9 mouse cellular contexts compared by ENCODE assay signal in the genomic region with DNA sequence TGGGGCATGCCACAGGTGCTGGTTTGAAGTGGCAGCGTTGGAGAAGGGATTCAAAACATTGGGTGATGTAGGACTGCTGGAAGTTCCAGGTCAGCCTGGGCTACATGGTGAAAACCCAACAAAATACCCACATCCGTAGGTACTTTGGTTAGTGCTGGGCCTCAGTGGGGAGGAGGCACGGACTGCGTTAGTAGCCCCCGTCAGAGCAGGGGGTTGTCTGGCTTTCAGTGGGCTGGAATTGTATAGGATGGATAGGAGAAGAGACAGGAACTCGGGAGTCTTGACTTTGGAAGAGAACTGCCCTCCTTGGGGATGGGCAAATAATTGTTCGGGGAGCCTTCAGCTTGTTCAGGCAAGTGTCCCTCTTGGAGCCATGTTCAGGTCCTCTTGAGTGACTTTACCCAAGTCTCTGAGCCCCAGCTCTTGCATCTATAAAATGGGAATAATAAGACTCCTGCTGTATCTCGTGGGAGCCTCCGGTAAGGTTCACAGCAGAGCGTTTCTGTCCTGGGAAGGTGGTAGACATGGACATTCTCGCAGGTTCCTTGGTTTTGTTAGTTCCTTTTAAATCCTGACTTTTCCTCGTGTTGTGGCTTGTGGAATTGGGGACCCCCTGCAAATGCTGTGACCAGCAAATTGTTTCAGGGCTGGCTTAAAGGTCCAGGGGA. TPM values are rescaled to one million over a fixed set of nuclear protein-coding genes. Genes with fewer than 3 reads are reported as not detected.
DNase-seq lines count a peak whose midpoint lies in the region; ATAC-seq and TF ChIP-seq lines count a peak whose summit lies in the region.
"Had no signal": no experiment of that assay in that cellular context is flagged by ENCODE, and none has a peak within 500 bp of the region (broad histone marks: within the 10 kb centered on the region; RNA-seq: fewer than 3 reads in every experiment).

No protein-coding gene starts in this region.

- TF ChIP-seq POLR2A in small intestine, adult 2 months (IDR thresholded peaks at IDR 0.05; ENCODE audit: low read depth, low read length), result no peak

- peak overlapping the region; percentile 99 for H3K27ac ChIP-seq in lung, embryonic 16.5 days (ENCODE audit: low read length)
- H3K27ac ChIP-seq in limb, embryonic 12.5 days, result peak overlapping the region; percentile 99
- peak overlapping the region; percentile 29 for H3K27ac ChIP-seq in small intestine, adult 2 months (ENCODE audit: insufficient read depth, low read depth, low read length)

- H3K9me3 ChIP-seq in lung, embryonic 16.5 days (ENCODE audit: control insufficient read depth, low read length), result no peaks in the 10 kb centered on the region
- H3K9me3 ChIP-seq in limb, embryonic 12.5 days, result no peaks in the 10 kb centered on the region

- no peaks in the 10 kb centered on the region for H3K27me3 ChIP-seq in lung, embryonic 16.5 days (ENCODE audit: control insufficient read depth, insufficient read depth, low read depth, low read length)
- no peaks in the 10 kb centered on the region for H3K27me3 ChIP-seq in limb, embryonic 12.5 days
- no peaks in the 10 kb centered on the region for H3K27me3 ChIP-seq in small intestine, adult 2 months (ENCODE audit: control insufficient read depth, insufficient read depth, low read length)

- DNase-seq in lung, postnatal 25 days (ENCODE audit: low spot score), result no peak
- DNase-seq in layer of hippocampus, adult 9-11 months, result no peak
- no peak for DNase-seq in MN1 (ENCODE audit: low spot score)

- H3K9ac ChIP-seq in lung, embryonic 16.5 days (ENCODE audit: low read length), result peak overlapping the region; percentile 99
- peak overlapping the region; percentile 100 for H3K9ac ChIP-seq in limb, embryonic 12.5 days (replicated peaks)

- H3K4me3 ChIP-seq in lung, embryonic 16.5 days (ENCODE audit: low read length), result peak overlapping the region; percentile 73
- H3K4me3 ChIP-seq in limb, embryonic 12.5 days (replicated peaks), result peak overlapping the region; percentile 96
- peak overlapping the region; percentile 99 for H3K4me3 ChIP-seq in small intestine, adult 2 months (ENCODE audit: low read depth, low read length)

- peaks cover 53% of the 10 kb centered on the region for H3K4me1 ChIP-seq in lung, embryonic 16.5 days (replicated peaks; ENCODE audit: control insufficient read depth, insufficient read depth, low read length)
- peaks cover 64% of the 10 kb centered on the region for H3K4me1 ChIP-seq in limb, embryonic 12.5 days (replicated peaks)
- H3K4me1 ChIP-seq in small intestine, adult 2 months (ENCODE audit: control insufficient read depth, insufficient read depth, insufficient read length, low read length), result peaks cover 22% of the 10 kb centered on the region

- 6% methylated on average over 12 of the region's 12 CpGs for WGBS in lung, embryonic 16.5 days
- WGBS in limb, embryonic 12.5 days, result 16% methylated on average over 12 of the region's 12 CpGs
- WGBS in small intestine, adult 2 months, result 10% methylated on average over 12 of the region's 12 CpGs

- no peak for ATAC-seq in lung, embryonic 16.5 days (ENCODE audit: low read depth)
- peak; percentile 36 for ATAC-seq in erythroblast, adult 5-6 weeks (replicated peaks; ENCODE audit: low FRiP score, poor library complexity, severe bottlenecking)
- 0 out of 2 replicates have a peak, but pooled peaks have one; percentile 2 for ATAC-seq in limb, embryonic 12.5 days (ENCODE audit: insufficient number of reproducible peaks, insufficient read depth, low FRiP score, low TSS enrichment, low read depth)
- no peak for ATAC-seq in cerebellum, adult (ENCODE audit: insufficient number of reproducible peaks, low FRiP score, low TSS enrichment)

- no peak for TF ChIP-seq CTCF in small intestine, adult 2 months (IDR thresholded peaks at IDR 0.05; ENCODE audit: extremely low read depth, insufficient read length, insufficient replicate concordance, low read depth, low read length)

- H3K36me3 ChIP-seq in lung, embryonic 16.5 days (ENCODE audit: control insufficient read depth, insufficient read depth, low read length), result no peaks in the 10 kb centered on the region
- no peaks in the 10 kb centered on the region for H3K36me3 ChIP-seq in limb, embryonic 12.5 days
- no peaks in the 10 kb centered on the region for H3K36me3 ChIP-seq in small intestine, adult 2 months (ENCODE audit: control insufficient read depth, insufficient read depth, low read length)

- peak overlapping the region; percentile 94 for H3K4me2 ChIP-seq in lung, embryonic 16.5 days (ENCODE audit: low read depth, low read length)
- H3K4me2 ChIP-seq in limb, embryonic 12.5 days, result peak overlapping the region; percentile 97

RNA-seq across cellular contexts. Expression of gene Prrc2b, which starts 1.6 kb away (rescaled TPM):
- 24.7 and 26.9 TPM in 2 replicates for polyA plus RNA-seq in lung, embryonic 16.5 days (2015; fragmentation: Nextera tagmentation; extraction: Ambion mirVana)
- total RNA-seq in erythroblast, adult 5-6 weeks (2015; ENCODE audit: low replicate concordance), result 12.3 and 13.0 TPM in 2 replicates
- total RNA-seq in erythroblast, adult 5-6 weeks (2017; ENCODE audit: low replicate concordance), result 10.8 and 13.7 TPM in 2 replicates
- 69.2 and 89.9 TPM in 2 replicates for polyA plus RNA-seq in limb, embryonic 12.5 days (2016; fragmentation: Nextera tagmentation; extraction: Ambion mirVana)
- polyA plus RNA-seq in small intestine, adult 2 months (2012; rRNA removed), result 16.3 and 23.4 TPM in 2 replicates

RNA-seq across cellular contexts. Expression of gene Plpp7, which starts 57.2 kb away (rescaled TPM):
- 3.6 and 3.9 TPM in 2 replicates for polyA plus RNA-seq in lung, embryonic 16.5 days (2015; fragmentation: Nextera tagmentation; extraction: Ambion mirVana)
- total RNA-seq in erythroblast, adult 5-6 weeks (2015; ENCODE audit: low replicate concordance), result not detected in 2 replicates
- total RNA-seq in erythroblast, adult 5-6 weeks (2017; ENCODE audit: low replicate concordance), result 0.60 TPM in 1 of 2 replicates, not detected in the other
- polyA plus RNA-seq in limb, embryonic 12.5 days (2016; fragmentation: Nextera tagmentation; extraction: Ambion mirVana), result 5.0 and 5.7 TPM in 2 replicates
- polyA plus RNA-seq in small intestine, adult 2 months (2012; rRNA removed), result 2.2 and 3.5 TPM in 2 replicates
- total RNA-seq: neutrophil, adult 5-6 weeks had no signal

Comparison
In these comparisons a context has a peak if more than half of its experiments do, and no peak if none do; other contexts are left out.
1. ATAC-seq: peak in erythroblast, adult 5-6 weeks (single experiment) and limb, embryonic 12.5 days (single experiment); none in lung, embryonic 16.5 days (single experiment) and cerebellum, adult (single experiment).
2. H3K27ac ChIP-seq: peak in every context shown above with its lines; median percentile 99 in lung, embryonic 16.5 days; 99 in limb, embryonic 12.5 days; 29 in small intestine, adult 2 months.
3. Peak in every context shown above with its lines, with median percentiles within 50 percentile points of each other: H3K4me3 ChIP-seq.